Mouse (Mus musculus): ENCODE measurements around the gene Kcnj14. TPM values are rescaled to one million over a fixed set of nuclear protein-coding genes. Genes with fewer than 3 reads are reported as not detected.

The Kcnj14 gene
- polyA plus RNA-seq, 1 experiment: 0.22 TPM

GRCm38 (mm10) chr7:45830427-45831127 is 6.0 kb upstream of the Kcnj14 start, which contains the start of gene Grwd1:
TSS of gene Grwd1 (minus strand) at chr7:45830944.
- Histone ChIP-seq H3K4me3 (ENCODE audit: insufficient read depth, poor library complexity, severe bottlenecking) (peak within 1 kb of the TSS; percentile 78), H3K36me3 (ENCODE audit: control insufficient read depth, insufficient read depth) (peaks cover 37% of the 10 kb centered on the region), H3ac (ENCODE audit: control insufficient read depth, insufficient read length, low read depth) (peak within 1 kb of the TSS; percentile 98), H3K79me3 (ENCODE audit: low read depth) (peaks cover 29% of the 10 kb centered on the region), H3K27me3 (ENCODE audit: control insufficient read depth, insufficient read depth, insufficient read length) (peaks cover 20% of the 10 kb centered on the region), H3K79me2 (ENCODE audit: control insufficient read depth, insufficient read depth) (peaks cover 48% of the 10 kb centered on the region)
- TF ChIP-seq FOSL1 (IDR thresholded peaks at IDR 0.05; ENCODE audit: insufficient read depth, low read length, poor library complexity, severe bottlenecking): no peak
- peak; percentile 87 for TF ChIP-seq MAX (IDR thresholded peaks at IDR 0.05)
- no peak for TF ChIP-seq USF1 (IDR thresholded peaks at IDR 0.05; ENCODE audit: low read depth)
- TF ChIP-seq MYOD1 (IDR thresholded peaks at IDR 0.05; ENCODE audit: control insufficient read depth, insufficient read length, low read depth): no peak

DNA sequence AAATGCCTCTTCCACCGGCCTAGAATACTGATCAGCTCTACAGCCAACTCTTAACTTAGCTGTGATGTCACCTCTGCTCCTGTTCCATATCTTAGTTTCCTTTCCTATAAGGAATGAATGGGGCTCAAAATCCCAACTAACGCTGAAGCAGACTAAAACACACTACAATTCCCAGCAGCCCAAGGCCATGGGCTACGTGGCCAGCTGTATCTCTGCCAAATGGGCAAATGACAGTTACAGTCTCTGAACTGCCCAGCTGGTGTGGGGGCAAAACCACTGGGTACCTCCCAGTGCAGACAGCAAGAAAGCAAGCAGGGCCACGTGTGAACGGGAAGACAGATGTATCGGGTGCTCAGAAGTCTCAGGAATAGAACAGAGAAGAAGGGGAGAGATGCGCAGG is 2.0 kb upstream of the Kcnj14 start:
- H3K79me2 ChIP-seq (ENCODE audit: control insufficient read depth, insufficient read depth): peaks cover 57% of the 10 kb centered on the region
- no peak overlapping the region for H3ac ChIP-seq (ENCODE audit: control insufficient read depth, insufficient read length, low read depth)
- no peak for TF ChIP-seq MYOD1 (IDR thresholded peaks at IDR 0.05; ENCODE audit: control insufficient read depth, insufficient read length, low read depth)
- H3K27me3 ChIP-seq (ENCODE audit: control insufficient read depth, insufficient read depth, insufficient read length): no peaks in the 10 kb centered on the region
- H3K36me3 ChIP-seq (ENCODE audit: control insufficient read depth, insufficient read depth): peaks cover 52% of the 10 kb centered on the region
- no peak overlapping the region for H3K4me3 ChIP-seq (ENCODE audit: insufficient read depth, poor library complexity, severe bottlenecking)
- peaks cover 29% of the 10 kb centered on the region for H3K79me3 ChIP-seq (ENCODE audit: low read depth)

DNA sequence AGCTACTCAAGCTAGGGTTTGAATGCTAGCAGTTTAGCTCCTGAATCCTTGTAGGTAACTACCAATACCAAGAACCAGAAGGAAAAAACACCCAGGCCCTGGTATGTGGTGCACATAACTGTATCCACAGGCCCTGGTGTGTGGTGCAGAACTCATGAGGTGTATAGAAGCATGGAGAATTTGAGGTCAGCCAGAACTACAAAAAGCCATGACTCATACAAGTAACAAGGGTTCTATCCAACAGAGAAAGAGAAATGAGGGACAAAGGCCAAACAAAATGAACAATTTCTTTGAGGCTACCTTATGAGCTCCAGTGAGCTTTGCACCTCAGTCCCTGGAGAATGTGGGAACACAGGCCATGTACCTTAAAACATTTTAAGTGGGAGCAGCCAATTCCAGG is 3.7 kb downstream of the Kcnj14 start:
- H3K4me3 ChIP-seq (ENCODE audit: insufficient read depth, poor library complexity, severe bottlenecking): no peak overlapping the region

DNA sequence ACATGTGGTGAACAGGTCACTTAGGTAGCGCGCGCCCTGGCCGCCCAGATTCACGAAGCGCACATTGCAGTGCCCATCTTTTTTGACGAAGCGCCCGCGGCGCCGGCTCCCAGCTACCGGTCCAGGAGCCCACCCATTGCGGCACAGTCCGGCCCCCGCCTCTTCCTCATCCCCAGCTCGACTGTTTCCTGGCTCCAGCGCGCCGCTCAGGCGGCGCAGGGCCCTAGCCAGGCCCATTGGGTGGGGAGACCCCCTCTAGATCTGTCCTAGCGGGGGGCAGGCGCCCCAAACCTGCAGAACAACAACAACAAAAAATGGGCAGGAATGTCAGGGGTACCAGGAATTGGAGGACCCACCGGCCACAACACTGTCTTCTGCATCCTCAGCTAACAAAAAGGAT is 4.7 kb downstream of the Kcnj14 start:
- H3K27me3 ChIP-seq (ENCODE audit: control insufficient read depth, insufficient read depth, insufficient read length): no peaks in the 10 kb centered on the region
- H3ac ChIP-seq (ENCODE audit: control insufficient read depth, insufficient read length, low read depth): no peak overlapping the region
- peaks cover 1% of the 10 kb centered on the region for H3K79me2 ChIP-seq (ENCODE audit: control insufficient read depth, insufficient read depth)
- H3K79me3 ChIP-seq (ENCODE audit: low read depth): no peaks in the 10 kb centered on the region
- H3K36me3 ChIP-seq (ENCODE audit: control insufficient read depth, insufficient read depth): peaks cover 8% of the 10 kb centered on the region
- H3K4me3 ChIP-seq (ENCODE audit: insufficient read depth, poor library complexity, severe bottlenecking): no peak overlapping the region
- TF ChIP-seq MYOG (IDR thresholded peaks at IDR 0.05; ENCODE audit: control insufficient read depth, extremely low read depth, insufficient read length) (no peak), FOSL1 (IDR thresholded peaks at IDR 0.05; ENCODE audit: insufficient read depth, low read length, poor library complexity, severe bottlenecking) (no peak), CTCF (IDR thresholded peaks at IDR 0.05; ENCODE audit: control insufficient read depth, insufficient read depth, insufficient read length) (no peak), CEBPB (IDR thresholded peaks at IDR 0.05; ENCODE audit: low read depth) (no peak), MAX (IDR thresholded peaks at IDR 0.05) (no peak), USF1 (IDR thresholded peaks at IDR 0.05; ENCODE audit: low read depth) (no peak), MYOD1 (IDR thresholded peaks at IDR 0.05; ENCODE audit: control insufficient read depth, insufficient read length, low read depth) (no peak)

More for the DNA sequence above, 3.7 kb downstream of the Kcnj14 start:
- H3K79me2 ChIP-seq (ENCODE audit: control insufficient read depth, insufficient read depth): peaks cover 12% of the 10 kb centered on the region
- H3ac ChIP-seq (ENCODE audit: control insufficient read depth, insufficient read length, low read depth): no peak overlapping the region
- TF ChIP-seq MYOG (IDR thresholded peaks at IDR 0.05; ENCODE audit: control insufficient read depth, extremely low read depth, insufficient read length): no peak
- TF ChIP-seq MAX (IDR thresholded peaks at IDR 0.05): no peak
- TF ChIP-seq MYOD1 (IDR thresholded peaks at IDR 0.05; ENCODE audit: control insufficient read depth, insufficient read length, low read depth): no peak
- no peak for TF ChIP-seq CEBPB (IDR thresholded peaks at IDR 0.05; ENCODE audit: low read depth)
- TF ChIP-seq CTCF (IDR thresholded peaks at IDR 0.05; ENCODE audit: control insufficient read depth, insufficient read depth, insufficient read length): no peak
- no peak for TF ChIP-seq FOSL1 (IDR thresholded peaks at IDR 0.05; ENCODE audit: insufficient read depth, low read length, poor library complexity, severe bottlenecking)
- no peak for TF ChIP-seq USF1 (IDR thresholded peaks at IDR 0.05; ENCODE audit: low read depth)
- H3K79me3 ChIP-seq (ENCODE audit: low read depth): no peaks in the 10 kb centered on the region
- H3K27me3 ChIP-seq (ENCODE audit: control insufficient read depth, insufficient read depth, insufficient read length): no peaks in the 10 kb centered on the region
- H3K36me3 ChIP-seq (ENCODE audit: control insufficient read depth, insufficient read depth): peaks cover 19% of the 10 kb centered on the region

DNA sequence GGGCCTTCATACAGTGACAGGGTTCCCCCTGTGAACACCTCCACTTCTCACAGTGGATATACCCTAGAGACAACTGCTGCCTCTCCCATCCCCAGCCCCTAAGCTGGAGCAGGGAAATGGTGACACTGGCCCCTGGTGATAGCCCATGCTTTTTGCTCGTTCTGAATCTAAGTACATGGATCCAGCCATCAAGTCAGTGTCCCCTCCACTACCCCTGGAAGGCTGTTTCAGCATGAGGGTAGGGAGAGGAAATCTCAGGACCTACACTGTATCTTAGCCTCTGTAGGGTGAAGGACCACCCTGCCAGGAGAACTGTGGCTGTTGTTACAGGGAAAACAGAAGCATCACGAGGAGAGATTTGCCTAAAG is 8.6 kb downstream of the Kcnj14 start:
- Histone ChIP-seq H3K79me2 (ENCODE audit: control insufficient read depth, insufficient read depth) (peaks cover 27% of the 10 kb centered on the region), H3ac (ENCODE audit: control insufficient read depth, insufficient read length, low read depth) (no peak overlapping the region), H3K79me3 (ENCODE audit: low read depth) (peaks cover 16% of the 10 kb centered on the region), H3K36me3 (ENCODE audit: control insufficient read depth, insufficient read depth) (peaks cover 17% of the 10 kb centered on the region), H3K4me3 (ENCODE audit: insufficient read depth, poor library complexity, severe bottlenecking) (no peak overlapping the region), H3K27me3 (ENCODE audit: control insufficient read depth, insufficient read depth, insufficient read length) (no peaks in the 10 kb centered on the region)
- TF ChIP-seq USF1 (IDR thresholded peaks at IDR 0.05; ENCODE audit: low read depth): no peak
- no peak for TF ChIP-seq MYOD1 (IDR thresholded peaks at IDR 0.05; ENCODE audit: control insufficient read depth, insufficient read length, low read depth)
- TF ChIP-seq MYOG (IDR thresholded peaks at IDR 0.05; ENCODE audit: control insufficient read depth, extremely low read depth, insufficient read length): no peak
- no peak for TF ChIP-seq FOSL1 (IDR thresholded peaks at IDR 0.05; ENCODE audit: insufficient read depth, low read length, poor library complexity, severe bottlenecking)
- TF ChIP-seq MAX (IDR thresholded peaks at IDR 0.05): no peak
- no peak for TF ChIP-seq CTCF (IDR thresholded peaks at IDR 0.05; ENCODE audit: control insufficient read depth, insufficient read depth, insufficient read length)
- TF ChIP-seq CEBPB (IDR thresholded peaks at IDR 0.05; ENCODE audit: low read depth): no peak

GRCm38 (mm10) chr7:45815323-45815983 is 9.1 kb downstream of the Kcnj14 start:
- peaks cover 22% of the 10 kb centered on the region for H3K36me3 ChIP-seq (ENCODE audit: control insufficient read depth, insufficient read depth)
- H3K79me2 ChIP-seq (ENCODE audit: control insufficient read depth, insufficient read depth): peaks cover 27% of the 10 kb centered on the region
- TF ChIP-seq FOSL1 (IDR thresholded peaks at IDR 0.05; ENCODE audit: insufficient read depth, low read length, poor library complexity, severe bottlenecking) (no peak), CTCF (IDR thresholded peaks at IDR 0.05; ENCODE audit: control insufficient read depth, insufficient read depth, insufficient read length) (no peak), CEBPB (IDR thresholded peaks at IDR 0.05; ENCODE audit: low read depth) (no peak), USF1 (IDR thresholded peaks at IDR 0.05; ENCODE audit: low read depth) (no peak), MAX (IDR thresholded peaks at IDR 0.05) (no peak), MYOD1 (IDR thresholded peaks at IDR 0.05; ENCODE audit: control insufficient read depth, insufficient read length, low read depth) (no peak), MYOG (IDR thresholded peaks at IDR 0.05; ENCODE audit: control insufficient read depth, extremely low read depth, insufficient read length) (no peak)
- no peaks in the 10 kb centered on the region for H3K27me3 ChIP-seq (ENCODE audit: control insufficient read depth, insufficient read depth, insufficient read length)
- H3ac ChIP-seq (ENCODE audit: control insufficient read depth, insufficient read length, low read depth): no peak overlapping the region
- no peak overlapping the region for H3K4me3 ChIP-seq (ENCODE audit: insufficient read depth, poor library complexity, severe bottlenecking)
- peaks cover 16% of the 10 kb centered on the region for H3K79me3 ChIP-seq (ENCODE audit: low read depth)

All from C2C12 (cell line).